ENCODE assay signal across 16 mouse cellular contexts in the genomic region with DNA sequence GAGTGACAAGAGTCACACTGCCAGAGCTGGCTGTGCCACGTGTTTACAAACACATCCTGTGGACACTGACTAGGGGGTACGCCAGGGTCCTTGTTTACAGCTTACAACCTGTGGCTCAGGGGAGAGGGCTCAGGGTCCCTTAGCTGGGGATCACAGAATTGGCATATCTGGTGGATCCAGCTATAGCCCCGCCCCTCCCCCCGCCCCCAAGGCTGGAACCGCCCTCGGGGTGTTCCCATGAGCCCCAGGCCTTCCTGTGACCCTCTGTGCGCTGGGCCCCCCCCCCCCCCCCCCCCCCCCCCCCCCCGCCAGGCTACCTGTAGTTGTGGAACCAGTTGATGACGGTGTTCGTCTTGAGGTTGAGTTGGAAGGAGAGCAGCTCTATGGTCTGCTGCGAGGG. TPM values are rescaled to one million over a fixed set of nuclear protein-coding genes. Genes with fewer than 3 reads are reported as not detected.
A peak's percentile ranks its signal among the peaks of the same experiment; 100 is the strongest.
DNase-seq lines count a peak whose midpoint lies in the region; ATAC-seq and TF ChIP-seq lines count a peak whose summit lies in the region.
"Had no signal": no experiment of that assay in that cellular context is flagged by ENCODE, and none has a peak within 500 bp of the region (broad histone marks: within the 10 kb centered on the region; RNA-seq: fewer than 3 reads in every experiment).

No protein-coding gene starts in this region.

- H3K27ac ChIP-seq in forebrain, embryonic 11.5 days (ENCODE audit: low read depth, low read length) = no peak overlapping the region
- no peak overlapping the region for H3K27ac ChIP-seq in forebrain, postnatal 0 days (ENCODE audit: low read depth, low read length)
- no peak overlapping the region for H3K27ac ChIP-seq in lung, embryonic 14.5 days (ENCODE audit: low read depth)
- H3K27ac ChIP-seq in embryonic facial prominence, embryonic 12.5 days = no peak overlapping the region
- H3K27ac ChIP-seq in liver, embryonic 13.5 days = no peak overlapping the region
- H3K27ac ChIP-seq: hindbrain, embryonic 14.5 days; layer of hippocampus, adult 2 months; liver, embryonic 14.5 days had no signal

- no peaks in the 10 kb centered on the region for H3K27me3 ChIP-seq in forebrain, embryonic 11.5 days (ENCODE audit: control insufficient read depth, insufficient read depth, low read length)
- no peaks in the 10 kb centered on the region for H3K27me3 ChIP-seq in forebrain, postnatal 0 days (ENCODE audit: insufficient read depth, low read length)
- H3K27me3 ChIP-seq in lung, embryonic 14.5 days (ENCODE audit: insufficient read depth, low read length) = no peaks in the 10 kb centered on the region
- no peaks in the 10 kb centered on the region for H3K27me3 ChIP-seq in embryonic facial prominence, embryonic 12.5 days
- H3K27me3 ChIP-seq in liver, embryonic 13.5 days = no peaks in the 10 kb centered on the region

- no peak for ATAC-seq in forebrain, embryonic 11.5 days (replicated peaks; ENCODE audit: low FRiP score)
- no peak for ATAC-seq in forebrain, postnatal 0 days
- peak; percentile 51; the same call in 1 of the 2 replicates for ATAC-seq in lung, embryonic 14.5 days (ENCODE audit: insufficient read depth)
- ATAC-seq in embryonic facial prominence, embryonic 12.5 days (ENCODE audit: insufficient number of reproducible peaks, insufficient read depth, low FRiP score, low TSS enrichment) = no peak
- no peak for ATAC-seq in liver, embryonic 13.5 days (ENCODE audit: low read depth)
- ATAC-seq in erythroblast, adult 5-6 weeks (replicated peaks; ENCODE audit: low FRiP score, poor library complexity, severe bottlenecking) = no peak

- no peaks in the 10 kb centered on the region; the same call in 1 of the 2 replicates for H3K9me3 ChIP-seq in forebrain, embryonic 11.5 days (ENCODE audit: control insufficient read depth, low read length)
- H3K9me3 ChIP-seq in forebrain, postnatal 0 days (ENCODE audit: low read length) = no peaks in the 10 kb centered on the region
- no peaks in the 10 kb centered on the region for H3K9me3 ChIP-seq in lung, embryonic 14.5 days (ENCODE audit: low read depth, low read length)
- H3K9me3 ChIP-seq in embryonic facial prominence, embryonic 12.5 days = peaks cover 8% of the 10 kb centered on the region; the same call in 1 of the 2 replicates
- 0 out of 2 replicates have a peak, but pooled peaks cover 3% of the 10 kb centered on the region for H3K9me3 ChIP-seq in liver, embryonic 13.5 days (replicated peaks)

- no peaks in the 10 kb centered on the region for H3K4me1 ChIP-seq in forebrain, embryonic 11.5 days (replicated peaks; ENCODE audit: control insufficient read depth, insufficient read depth, low read length)
- H3K4me1 ChIP-seq in forebrain, postnatal 0 days (ENCODE audit: insufficient read depth) = no peaks in the 10 kb centered on the region
- H3K4me1 ChIP-seq in lung, embryonic 14.5 days (ENCODE audit: insufficient read depth) = no peaks in the 10 kb centered on the region
- H3K4me1 ChIP-seq in embryonic facial prominence, embryonic 12.5 days = 0 out of 2 replicates have a peak, but pooled peaks cover 4% of the 10 kb centered on the region
- H3K4me1 ChIP-seq in liver, embryonic 13.5 days (replicated peaks) = peaks cover 3% of the 10 kb centered on the region; the same call in 1 of the 2 replicates

- 0 out of 2 replicates have a peak overlapping the region, but pooled peaks have one; percentile 22 for H3K4me2 ChIP-seq in forebrain, embryonic 11.5 days (ENCODE audit: low read depth, low read length, severe bottlenecking)
- H3K4me2 ChIP-seq in forebrain, postnatal 0 days (ENCODE audit: low read depth) = no peak overlapping the region
- peak overlapping the region; percentile 49 for H3K4me2 ChIP-seq in lung, embryonic 14.5 days
- H3K4me2 ChIP-seq in embryonic facial prominence, embryonic 12.5 days (replicated peaks) = peak overlapping the region; percentile 38
- peak overlapping the region; percentile 35; the same call in 1 of the 2 replicates for H3K4me2 ChIP-seq in liver, embryonic 13.5 days
- H3K4me2 ChIP-seq: hindbrain, embryonic 14.5 days had no signal

- no peaks in the 10 kb centered on the region; the same call in 1 of the 2 replicates for H3K36me3 ChIP-seq in forebrain, embryonic 11.5 days (ENCODE audit: control insufficient read depth, insufficient read depth, low read length)
- peaks cover 14% of the 10 kb centered on the region; the same call in 1 of the 2 replicates for H3K36me3 ChIP-seq in forebrain, postnatal 0 days (ENCODE audit: insufficient read depth)
- no peaks in the 10 kb centered on the region for H3K36me3 ChIP-seq in lung, embryonic 14.5 days (ENCODE audit: insufficient read depth)
- peaks cover 8% of the 10 kb centered on the region for H3K36me3 ChIP-seq in embryonic facial prominence, embryonic 12.5 days
- H3K36me3 ChIP-seq in liver, embryonic 13.5 days = 0 out of 2 replicates have a peak, but pooled peaks cover 2% of the 10 kb centered on the region

- no peak overlapping the region for H3K9ac ChIP-seq in forebrain, embryonic 11.5 days (ENCODE audit: low read length)
- H3K9ac ChIP-seq in forebrain, postnatal 0 days = no peak overlapping the region
- H3K9ac ChIP-seq in lung, embryonic 14.5 days = no peak overlapping the region
- no peak overlapping the region for H3K9ac ChIP-seq in embryonic facial prominence, embryonic 12.5 days
- H3K9ac ChIP-seq in liver, embryonic 13.5 days = no peak overlapping the region
- H3K9ac ChIP-seq: hindbrain, embryonic 14.5 days; liver, embryonic 14.5 days had no signal

- no peak for DNase-seq in forebrain, embryonic 11.5 days (ENCODE audit: low spot score)
- DNase-seq in forebrain, postnatal 0 days = no peak
- no peak for DNase-seq in lung, embryonic 14.5 days
- no peak for DNase-seq in lung, postnatal 25 days (ENCODE audit: low spot score)
- no peak for DNase-seq in liver, embryonic 13.5 days
- no peak for DNase-seq in urinary bladder, adult 18-20 months (ENCODE audit: low spot score in 2 of 2)
- DNase-seq: cerebellum, adult 9-11 months; gastrocnemius, postnatal 25 days; spleen, adult 18-20 months; thymus, postnatal 14 days had no signal

- 10% methylated on average over 6 of the region's 11 CpGs for WGBS in forebrain, embryonic 11.5 days
- 13% methylated on average over 6 of the region's 11 CpGs for WGBS in forebrain, postnatal 0 days
- WGBS in lung, embryonic 14.5 days = 7% methylated on average over 7 of the region's 11 CpGs
- 11% methylated on average over 8 of the region's 11 CpGs for WGBS in embryonic facial prominence, embryonic 12.5 days
- 14% methylated on average over 7 of the region's 11 CpGs for WGBS in liver, embryonic 13.5 days (ENCODE audit: insufficient replicate concordance)

- no peak for TF ChIP-seq CTCF in forebrain, postnatal 0 days (IDR thresholded peaks at IDR 0.05; ENCODE audit: low read depth)
- TF ChIP-seq CTCF in lung, embryonic 14.5 days (IDR thresholded peaks at IDR 0.05; ENCODE audit: low read depth) = no peak

- H3K4me3 ChIP-seq in forebrain, embryonic 11.5 days (ENCODE audit: low read depth, low read length) = no peak overlapping the region
- no peak overlapping the region for H3K4me3 ChIP-seq in forebrain, postnatal 0 days (ENCODE audit: low read depth, low read length)
- H3K4me3 ChIP-seq in lung, embryonic 14.5 days (ENCODE audit: low read depth, low read length) = 0 out of 2 replicates have a peak overlapping the region, but pooled peaks have one; percentile 8
- no peak overlapping the region for H3K4me3 ChIP-seq in embryonic facial prominence, embryonic 12.5 days
- H3K4me3 ChIP-seq in liver, embryonic 13.5 days (replicated peaks) = no peak overlapping the region
- H3K4me3 ChIP-seq: erythroblast, embryonic 14.5 days; layer of hippocampus, adult 2 months had no signal

RNA-seq across cellular contexts. Expression of gene Pheta1, which starts 15.5 kb away (rescaled TPM):
- polyA plus RNA-seq in forebrain, embryonic 11.5 days (2014; fragmentation: Nextera tagmentation; extraction: Ambion mirVana) = 35.7 and 38.4 TPM in 2 replicates
- 49.7 and 51.5 TPM in 2 replicates for total RNA-seq in forebrain, postnatal 0 days (2014; rRNA removed)
- 36.3 and 38.7 TPM in 2 replicates for polyA plus RNA-seq in forebrain, postnatal 0 days (2015; fragmentation: Nextera tagmentation; extraction: Ambion mirVana)
- polyA plus RNA-seq in lung, embryonic 14.5 days (2014; fragmentation: Nextera tagmentation; extraction: Ambion mirVana) = 22.2 TPM in 2 replicates
- polyA plus RNA-seq in embryonic facial prominence, embryonic 12.5 days (2016; fragmentation: Nextera tagmentation; extraction: Ambion mirVana) = 47.3 and 48.1 TPM in 2 replicates
- polyA plus RNA-seq in liver, embryonic 13.5 days (2015; fragmentation: Nextera tagmentation; extraction: Ambion mirVana) = 3.7 and 4.0 TPM in 2 replicates
- 0.19 and 0.84 TPM in 2 replicates for total RNA-seq in erythroblast, adult 5-6 weeks (2015; ENCODE audit: low replicate concordance)
- total RNA-seq in erythroblast, adult 5-6 weeks (2017; ENCODE audit: low replicate concordance) = 0.70 TPM in 1 of 2 replicates, not detected in the other

RNA-seq across cellular contexts. Expression of gene Sh2b3, which starts 26.9 kb away (rescaled TPM):
- 9.1 and 9.8 TPM in 2 replicates for polyA plus RNA-seq in forebrain, embryonic 11.5 days (2014; fragmentation: Nextera tagmentation; extraction: Ambion mirVana)
- total RNA-seq in forebrain, postnatal 0 days (2014; rRNA removed) = 11.7 and 14.1 TPM in 2 replicates
- 4.6 and 6.2 TPM in 2 replicates for polyA plus RNA-seq in forebrain, postnatal 0 days (2015; fragmentation: Nextera tagmentation; extraction: Ambion mirVana)
- 24.2 and 26.4 TPM in 2 replicates for polyA plus RNA-seq in lung, embryonic 14.5 days (2014; fragmentation: Nextera tagmentation; extraction: Ambion mirVana)
- 13.1 and 14.4 TPM in 2 replicates for polyA plus RNA-seq in embryonic facial prominence, embryonic 12.5 days (2016; fragmentation: Nextera tagmentation; extraction: Ambion mirVana)
- 6.1 TPM in 2 replicates for polyA plus RNA-seq in liver, embryonic 13.5 days (2015; fragmentation: Nextera tagmentation; extraction: Ambion mirVana)
- 9.0 and 18.1 TPM in 2 replicates for total RNA-seq in erythroblast, adult 5-6 weeks (2015; ENCODE audit: low replicate concordance)
- 5.5 and 6.0 TPM in 2 replicates for total RNA-seq in erythroblast, adult 5-6 weeks (2017; ENCODE audit: low replicate concordance)
